ENCODE assay signal across 12 mouse cellular contexts in the genomic region with DNA sequence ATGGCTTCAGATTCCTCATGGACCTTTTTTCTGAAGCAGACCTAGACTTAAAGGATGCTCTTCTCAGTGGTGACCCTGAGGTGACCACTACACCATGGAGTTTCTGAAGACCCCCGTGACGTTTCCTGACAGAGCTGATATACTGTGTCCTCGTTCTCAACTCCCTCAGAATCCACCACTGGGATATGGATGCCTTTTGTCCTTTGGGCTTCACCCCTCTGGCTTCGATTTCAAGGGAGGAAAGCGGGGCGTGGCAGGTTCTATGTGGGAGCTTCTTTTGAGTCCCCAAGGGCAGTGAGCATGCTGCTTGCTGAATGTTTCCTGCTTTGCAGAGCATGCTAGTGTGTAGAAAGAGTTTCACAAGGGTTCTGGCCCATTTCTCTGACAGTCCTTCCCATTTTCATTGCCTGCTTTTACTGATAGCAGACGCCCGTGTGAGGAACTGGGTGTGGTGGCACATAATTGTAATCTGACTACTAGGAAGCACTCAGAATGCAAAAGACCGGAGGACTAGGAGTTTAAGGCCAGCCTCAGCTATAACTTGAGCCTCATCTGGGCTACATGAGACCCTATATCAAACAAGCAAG.
A peak's percentile ranks its signal among the peaks of the same experiment; 100 is the strongest.
DNase-seq lines count a peak whose midpoint lies in the region; ATAC-seq and TF ChIP-seq lines count a peak whose summit lies in the region.
"Had no signal": no experiment of that assay in that cellular context is flagged by ENCODE, and none has a peak within 500 bp of the region (broad histone marks: within the 10 kb centered on the region; RNA-seq: fewer than 3 reads in every experiment).

No protein-coding gene starts in this region.

- no peak overlapping the region for H3K9ac ChIP-seq in heart, embryonic 11.5 days (ENCODE audit: low read depth, low read length)
- no peak overlapping the region for H3K9ac ChIP-seq in lung, postnatal 0 days (replicated peaks; ENCODE audit: low read depth)
- H3K9ac ChIP-seq: hindbrain, embryonic 13.5 days had no signal

- H3K9me3 ChIP-seq in heart, embryonic 11.5 days (replicated peaks; ENCODE audit: control insufficient read depth, low read length), result no peaks in the 10 kb centered on the region
- no peaks in the 10 kb centered on the region for H3K9me3 ChIP-seq in lung, postnatal 0 days (ENCODE audit: low read length)
- H3K9me3 ChIP-seq: hindbrain, embryonic 13.5 days had no signal

- 60% methylated on average over 9 of the region's 9 CpGs for WGBS in heart, embryonic 11.5 days (ENCODE audit: insufficient replicate concordance)
- WGBS in lung, postnatal 0 days, result 57% methylated on average over 9 of the region's 9 CpGs

- no peak for TF ChIP-seq EP300 in lung, postnatal 0 days (IDR thresholded peaks at IDR 0.05)

- H3K36me3 ChIP-seq in heart, embryonic 11.5 days (ENCODE audit: control insufficient read depth, insufficient read depth, low read length), result no peaks in the 10 kb centered on the region
- no peaks in the 10 kb centered on the region for H3K36me3 ChIP-seq in lung, postnatal 0 days (ENCODE audit: insufficient read depth, low read length)
- H3K36me3 ChIP-seq: G1E; hindbrain, embryonic 13.5 days had no signal

- H3K4me1 ChIP-seq in heart, embryonic 11.5 days (ENCODE audit: control insufficient read depth, insufficient read depth, low read length), result peaks cover 27% of the 10 kb centered on the region
- peaks cover 10% of the 10 kb centered on the region; the same call in 1 of the 2 replicates for H3K4me1 ChIP-seq in lung, postnatal 0 days (ENCODE audit: insufficient read depth, low read depth, low read length)

- no peak for ATAC-seq in heart, embryonic 11.5 days (replicated peaks; ENCODE audit: insufficient number of reproducible peaks, low FRiP score, low TSS enrichment)
- ATAC-seq in lung, postnatal 0 days, result no peak

- no peak overlapping the region for H3K27ac ChIP-seq in heart, embryonic 11.5 days (ENCODE audit: low read depth, low read length)
- H3K27ac ChIP-seq in lung, postnatal 0 days (ENCODE audit: low read length), result no peak overlapping the region
- H3K27ac ChIP-seq: heart, adult 2 months; hindbrain, embryonic 13.5 days had no signal

- H3K27me3 ChIP-seq in heart, embryonic 11.5 days (ENCODE audit: control insufficient read depth, insufficient read depth, low read length), result no peaks in the 10 kb centered on the region
- no peaks in the 10 kb centered on the region for H3K27me3 ChIP-seq in lung, postnatal 0 days (replicated peaks; ENCODE audit: insufficient read depth, low read length)
- H3K27me3 ChIP-seq: hindbrain, embryonic 13.5 days had no signal

- H3K4me2 ChIP-seq in heart, embryonic 11.5 days, result no peak overlapping the region
- no peak overlapping the region for H3K4me2 ChIP-seq in lung, postnatal 0 days (replicated peaks; ENCODE audit: low read depth, low read length)
- H3K4me2 ChIP-seq: hindbrain, embryonic 13.5 days had no signal

- no peak overlapping the region for H3K4me3 ChIP-seq in heart, embryonic 11.5 days (ENCODE audit: low read depth, low read length)
- H3K4me3 ChIP-seq in lung, postnatal 0 days (ENCODE audit: low read depth, low read length), result no peak overlapping the region
- H3K4me3 ChIP-seq: heart, adult 2 months; hindbrain, embryonic 13.5 days had no signal

- peak; percentile 9 for DNase-seq in heart, adult 8-10 months (ENCODE audit: low spot score)
- DNase-seq in lung, postnatal 0 days (ENCODE audit: low spot score), result peak; percentile 21
- DNase-seq in lung, postnatal 10 days, result no peak
- peak; percentile 24 for DNase-seq in heart, postnatal 4 days
- DNase-seq in skeletal muscle tissue, adult 2 months (ENCODE audit: low read depth, low spot score), result peak; percentile 25
- DNase-seq in frontal cortex, adult 2 months (ENCODE audit: extremely low spot score in 1 of 2, low spot score in 1 of 2), result no peak
- DNase-seq in ovary, postnatal 10 days (ENCODE audit: low spot score), result no peak
- DNase-seq: cerebellum, adult 8-10 months had no signal

- TF ChIP-seq CTCF in lung, postnatal 0 days (IDR thresholded peaks at IDR 0.05), result no peak

Comparison
In these comparisons a context has a peak if more than half of its experiments do, and no peak if none do; other contexts are left out.
1. DNase-seq: peak in heart, adult 8-10 months (single experiment), lung, postnatal 0 days (single experiment), heart, postnatal 4 days (single experiment) and skeletal muscle tissue, adult 2 months (single experiment); none in lung, postnatal 10 days (single experiment), frontal cortex, adult 2 months (0 of 2) and ovary, postnatal 10 days (single experiment).